Mouse (Mus musculus): Measurements from ENCODE around the gene Nos1.

- TF ChIP-seq EP300 (IDR thresholded peaks at IDR 0.05; ENCODE audit: low read depth) (no peak), CTCF (IDR thresholded peaks at IDR 0.05; ENCODE audit: low read depth) (no peak)
These were observed 108.7 kb downstream of the Nos1 start for GRCm38 (mm10) chr5:117889571-117889970.

All from heart, postnatal 0 days (tissue).